Mouse (Mus musculus) cerebellum, adult 8-10 months (tissue): ENCODE measurements around the gene H3f3a.
"Not testable (repeated sequence)": the region's sequence is repeated elsewhere in the genome, so short reads cannot be mapped to it uniquely, and the experiment has no call there.

Source experiments
- DNase-seq: peaks from one replicate; pipeline ENCODE4 v3.0.0; 2022

The H3f3a gene

GRCm38 (mm10) chr1:180813885-180814740 is at the start of gene H3f3a:
TSS of gene H3f3a (minus strand) at chr1:180813943.
- DNase-seq = peak; percentile 90

- no peak for DNase-seq
These were observed 46.3 kb upstream of the H3f3a start for GRCm38 (mm10) chr1:180860030-180860429.

- DNase-seq = no peak
These were observed 45.0 kb upstream of the H3f3a start for GRCm38 (mm10) chr1:180858763-180859162.

DNA sequence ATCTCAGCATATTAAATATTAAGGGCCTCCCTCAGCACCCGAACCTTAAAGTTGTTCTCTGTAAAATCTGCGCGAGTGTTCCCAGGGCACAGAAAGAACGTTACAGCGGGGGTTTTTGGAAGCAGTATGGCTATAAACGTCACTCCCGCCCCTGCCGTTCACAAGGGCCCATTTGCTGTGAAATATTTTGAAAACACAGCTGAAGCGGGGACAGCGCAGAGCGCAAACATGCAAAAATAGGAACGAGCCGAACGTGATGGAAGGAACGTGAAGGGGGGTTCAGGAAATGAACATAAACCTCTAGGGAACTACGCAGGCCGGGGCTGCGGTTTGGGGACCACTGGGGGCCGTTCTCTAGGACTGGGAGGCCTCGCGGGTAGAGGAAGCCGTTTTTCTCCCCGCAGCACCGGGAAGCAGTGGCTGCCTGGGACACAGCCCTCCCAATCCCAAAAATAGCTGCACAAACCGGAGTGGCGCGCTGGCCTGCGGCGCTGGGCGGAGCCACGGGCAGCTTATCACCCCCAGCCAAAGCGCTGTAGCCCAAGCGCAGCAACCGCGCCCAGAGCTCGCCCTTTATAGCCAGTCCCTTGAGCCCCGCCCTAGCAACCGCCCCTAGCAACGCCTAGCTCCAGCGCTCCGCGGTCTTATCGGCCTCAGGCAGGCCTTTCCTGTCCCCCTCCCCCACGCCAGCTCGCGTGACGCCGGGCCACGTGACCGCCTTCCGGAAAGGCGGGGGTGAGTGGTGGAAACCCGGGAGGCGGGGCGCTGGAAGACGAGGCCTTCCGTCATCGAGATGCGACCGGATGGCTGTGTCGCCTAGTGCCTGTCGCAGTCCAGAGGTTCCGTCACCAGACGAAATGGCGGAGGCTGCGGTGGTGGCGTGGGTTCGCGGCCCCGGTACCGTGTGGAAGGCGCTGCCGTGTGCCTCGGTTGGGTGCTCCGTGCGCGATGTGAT is 36.9 kb upstream of the H3f3a start, which contains the start of gene Sde2:
Gene Sde2, plus strand, starts transcription at position 812 of the 955 bp plus-strand sequence.
- DNase-seq = peak; percentile 100

- DNase-seq = peak; percentile 54
These were observed 36.1 kb upstream of the H3f3a start for GRCm38 (mm10) chr1:180849701-180850301.

- peak; percentile 53 for DNase-seq
These were observed 34.9 kb upstream of the H3f3a start for GRCm38 (mm10) chr1:180848511-180849241.

DNA sequence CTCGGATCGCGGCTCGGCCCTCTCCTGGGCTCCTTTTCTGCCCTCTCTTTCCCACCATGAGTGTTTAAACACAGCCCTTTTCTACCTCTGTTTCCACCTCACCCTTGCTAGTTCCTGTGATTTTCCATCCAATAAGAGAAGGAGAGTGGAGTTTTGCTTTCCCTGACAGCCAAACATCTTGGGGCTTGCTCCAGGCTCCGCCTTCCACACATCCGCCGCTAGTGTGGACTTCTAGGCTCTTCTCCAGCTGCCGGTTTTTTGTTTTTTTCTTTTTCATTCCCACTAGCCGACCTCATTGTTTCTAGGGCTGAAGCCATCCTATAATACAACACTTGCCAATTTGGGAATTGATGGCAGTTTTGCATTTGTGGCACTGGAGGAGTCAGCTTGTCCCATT is 34.4 kb upstream of the H3f3a start:
- DNase-seq = peak; percentile 66

GRCm38 (mm10) chr1:180841561-180842300 is 28.0 kb upstream of the H3f3a start:
- DNase-seq = no peak

DNA sequence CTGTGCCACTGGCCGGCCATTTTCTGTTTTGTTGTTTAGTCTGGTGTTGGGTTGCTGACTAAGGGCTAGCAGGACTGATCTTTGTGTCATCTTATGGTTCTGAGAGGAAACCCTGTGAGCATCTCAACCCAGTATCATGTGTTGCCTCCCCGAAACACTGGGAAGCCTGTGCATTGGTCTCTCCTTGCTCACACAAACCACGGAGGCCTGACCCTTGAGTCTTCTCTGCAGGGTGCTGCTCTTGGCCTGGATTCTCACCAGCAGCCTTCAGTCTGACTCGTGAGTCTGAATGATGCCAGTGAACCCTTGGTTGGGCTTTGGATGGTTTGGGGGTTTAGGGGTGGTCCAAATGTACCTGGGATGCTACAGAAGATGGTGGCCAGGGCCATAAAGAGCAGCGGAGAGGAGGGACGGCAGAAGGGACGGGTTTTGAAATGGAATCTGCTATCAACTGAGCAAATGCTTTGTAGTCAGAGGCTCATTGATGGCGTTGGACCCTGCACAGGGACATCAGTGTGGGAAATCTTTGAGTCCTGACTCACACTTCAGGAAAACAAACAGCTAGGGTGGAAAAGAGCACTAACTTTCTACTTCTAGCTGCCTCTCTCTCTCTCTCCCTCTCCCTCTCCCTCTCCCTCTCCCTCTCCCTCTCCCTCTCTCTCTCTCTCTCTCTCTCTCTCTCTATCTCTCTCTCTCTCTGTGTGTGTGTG is 25.6 kb upstream of the H3f3a start:
- no peak for DNase-seq

DNA sequence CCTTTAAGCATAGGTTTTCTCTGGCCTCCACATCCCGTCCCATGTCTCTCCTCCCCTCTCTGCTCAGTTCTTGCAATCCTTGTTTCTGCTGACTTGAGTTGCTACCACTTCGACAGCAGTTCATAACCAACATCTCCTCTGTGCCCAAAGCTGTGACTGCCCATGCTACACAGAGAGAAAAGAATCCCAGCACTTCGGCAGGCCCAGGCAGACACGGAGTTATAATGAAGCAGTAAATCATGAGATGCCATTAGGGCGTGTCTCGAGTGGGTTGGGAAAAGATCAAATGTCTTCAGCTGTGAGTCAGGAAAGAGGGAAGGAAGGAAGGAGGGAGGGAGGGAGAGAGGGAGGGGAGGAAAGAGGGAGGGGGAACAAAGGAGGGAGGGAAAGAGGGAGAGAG is 24.3 kb upstream of the H3f3a start:
- DNase-seq = no peak

- no peak for DNase-seq
These were observed 23.4 kb upstream of the H3f3a start for GRCm38 (mm10) chr1:180837186-180837585.

DNA sequence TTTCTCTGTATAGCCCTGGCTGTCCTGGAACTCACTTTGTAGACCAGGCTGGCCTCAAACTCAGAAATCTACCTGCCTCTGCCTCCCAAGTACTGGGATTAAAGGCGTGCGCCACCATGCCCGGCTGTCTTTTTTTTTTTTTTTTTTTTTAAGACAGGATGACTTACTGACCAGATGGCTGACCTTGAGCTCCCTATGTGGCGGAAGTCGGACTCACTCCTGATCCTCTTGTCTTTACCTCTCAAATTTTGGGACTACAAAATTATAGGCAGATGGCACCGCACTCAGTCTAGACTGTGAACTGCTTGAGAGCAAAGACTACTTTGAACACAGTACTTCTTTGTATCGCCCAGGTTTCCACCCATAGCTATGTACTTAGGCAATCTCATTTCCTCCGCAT is 22.7 kb upstream of the H3f3a start:
- DNase-seq = not testable (repeated sequence)

- no peak for DNase-seq
These were observed 21.7 kb upstream of the H3f3a start for GRCm38 (mm10) chr1:180835273-180836015.

- DNase-seq = no peak
These were observed 17.0 kb upstream of the H3f3a start for GRCm38 (mm10) chr1:180830588-180831346.

DNA sequence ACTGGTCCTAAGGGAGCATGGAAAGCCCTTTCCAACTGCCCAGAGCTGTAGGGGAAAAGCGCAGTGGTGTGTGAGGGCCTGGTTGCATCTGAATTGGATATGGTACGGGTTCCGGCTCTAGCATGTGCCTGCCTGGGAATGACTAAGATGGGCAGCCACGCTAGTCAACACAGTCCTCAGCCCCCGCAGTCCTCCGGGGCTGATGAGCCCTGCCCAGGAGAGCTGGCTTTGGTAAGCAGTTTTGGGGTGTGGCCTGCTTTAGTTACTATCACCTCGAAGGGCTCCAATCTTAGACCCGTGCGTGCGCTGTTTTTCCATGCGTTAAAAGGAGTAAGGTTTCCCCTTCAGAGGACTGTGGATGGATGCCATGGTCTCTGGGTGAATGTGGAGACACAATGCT is 16.4 kb upstream of the H3f3a start:
- DNase-seq = no peak

DNA sequence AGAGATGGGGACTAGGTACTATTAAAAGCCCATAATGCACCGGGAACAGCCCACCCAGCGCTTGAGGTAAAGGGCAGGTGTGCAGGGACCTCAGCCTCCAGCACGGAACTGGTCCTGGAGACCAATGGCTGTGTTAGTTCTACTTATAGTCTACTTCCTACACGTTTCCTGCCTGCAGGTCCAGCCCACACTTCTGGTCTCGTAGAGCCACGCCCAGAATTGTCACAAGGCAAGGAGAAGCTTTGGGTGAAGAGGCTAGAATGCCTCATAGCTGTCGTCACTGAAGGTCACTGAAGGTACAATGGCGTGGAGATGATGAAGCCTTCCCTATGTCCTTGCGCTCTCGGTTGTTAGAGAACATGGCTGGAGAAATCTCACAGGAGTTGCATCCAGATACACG is 16.0 kb upstream of the H3f3a start:
- no peak for DNase-seq

GRCm38 (mm10) chr1:180826634-180827033 is 12.9 kb upstream of the H3f3a start:
- no peak for DNase-seq

DNA sequence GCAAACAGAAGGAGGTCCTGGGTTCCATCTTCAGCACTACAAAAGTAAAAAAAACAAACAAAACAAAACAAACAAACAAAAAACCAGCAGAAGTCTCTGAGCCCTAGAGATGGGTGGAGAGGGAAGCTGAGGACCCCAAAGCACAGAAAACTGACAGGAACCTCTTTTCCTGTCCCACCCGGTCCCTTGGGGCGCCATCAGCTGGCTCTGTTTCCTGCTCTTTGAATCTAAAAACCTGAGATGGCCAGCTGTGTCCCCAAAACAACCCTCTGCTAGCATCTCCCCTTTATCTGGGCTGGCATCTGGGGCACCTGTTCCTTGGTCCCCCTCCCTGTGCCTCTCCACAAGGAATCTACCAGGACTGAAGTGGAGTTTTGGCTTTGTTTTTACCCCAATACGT is 11.0 kb upstream of the H3f3a start:
- DNase-seq = no peak

GRCm38 (mm10) chr1:180823716-180824115 is 10.0 kb upstream of the H3f3a start:
- no peak for DNase-seq
